Mouse (Mus musculus) NIH3T3 (cell line): ENCODE results near the gene Shisal2b.
A peak's percentile ranks its signal among the peaks of the same experiment; 100 is the strongest.

ENCODE experiments used
- DNase-seq: peaks from one replicate; pipeline ENCODE4 v3.0.0-alpha.2; 2012; ENCODE audit warnings: low read depth

Gene Shisal2b

GRCm38 (mm10) chr13:104816635-104817571, 46.8 kb downstream of the Shisal2b start, which contains the start of gene Cwc27:
Gene Cwc27, minus strand, starts transcription at chr13:104817142.
- peak; percentile 91 for DNase-seq

- DNase-seq, result peak; percentile 63
These were observed 47.4 kb downstream of the Shisal2b start for GRCm38 (mm10) chr13:104816270-104816634.

GRCm38 (mm10) chr13:104805681-104806080, 58.0 kb downstream of the Shisal2b start:
- DNase-seq, result peak; percentile 74

GRCm38 (mm10) chr13:104799566-104800182, 64.0 kb downstream of the Shisal2b start:
- DNase-seq, result no peak

- DNase-seq, result no peak
These were observed 64.6 kb downstream of the Shisal2b start for GRCm38 (mm10) chr13:104799067-104799466.
